Mouse (Mus musculus) bone marrow macrophage, adult 2 months (primary cell): ENCODE measurements at regions not wholly inside any gene's neighbourhood (a gene's known extent, or its start where the extent isn't known, plus 50 kb on each side); places are given as distances from the start of the nearest gene placed in this dataset.

Experiments used
- CTCF ChIP-seq: IDR thresholded peaks from 2 replicates; pipeline ENCODE4 v1.5.1; 2012; ENCODE audit warnings: low read depth, mild to moderate bottlenecking, low read length, moderate library complexity
- POLR2A ChIP-seq: IDR thresholded peaks from 2 replicates; pipeline ENCODE4 v1.6.1; 2012; ENCODE audit warnings: mild to moderate bottlenecking, low read depth, low read length, borderline replicate concordance

- TF ChIP-seq CTCF (no peak), POLR2A (no peak)
Measured at GRCm38 (mm10) chr13:53850146-53850545, 205.4 kb downstream of the Drd1 start.
